Mouse (Mus musculus): Measurements from ENCODE around the gene Il12a.
"Not testable (repeated sequence)": the region's sequence is repeated elsewhere in the genome, so short reads cannot be mapped to it uniquely, and the experiment has no call there.

Gene Il12a

DNA sequence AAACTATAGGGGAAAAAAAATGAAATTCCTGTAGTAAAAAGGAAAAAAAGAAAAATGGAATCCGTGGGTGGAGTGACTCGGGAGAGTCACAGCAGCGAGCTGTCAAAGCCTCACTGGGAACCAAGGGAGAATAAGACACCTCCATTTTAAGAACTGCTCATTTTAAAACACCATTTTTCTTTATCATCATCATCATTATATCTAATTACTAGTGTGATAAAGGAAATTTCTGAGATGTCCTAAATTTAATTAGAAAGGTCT is 53.0 kb downstream of the Il12a start:
- no peak for DNase-seq

- no peak for DNase-seq
Measured at GRCm38 (mm10) chr3:68744162-68744561, 53.7 kb downstream of the Il12a start.

- DNase-seq, result peak; percentile 28
Measured at GRCm38 (mm10) chr3:68745033-68745432, 54.6 kb downstream of the Il12a start.

- DNase-seq, result not testable (repeated sequence)
Measured at GRCm38 (mm10) chr3:68746282-68746681, 55.8 kb downstream of the Il12a start.
